In the genomic region with DNA sequence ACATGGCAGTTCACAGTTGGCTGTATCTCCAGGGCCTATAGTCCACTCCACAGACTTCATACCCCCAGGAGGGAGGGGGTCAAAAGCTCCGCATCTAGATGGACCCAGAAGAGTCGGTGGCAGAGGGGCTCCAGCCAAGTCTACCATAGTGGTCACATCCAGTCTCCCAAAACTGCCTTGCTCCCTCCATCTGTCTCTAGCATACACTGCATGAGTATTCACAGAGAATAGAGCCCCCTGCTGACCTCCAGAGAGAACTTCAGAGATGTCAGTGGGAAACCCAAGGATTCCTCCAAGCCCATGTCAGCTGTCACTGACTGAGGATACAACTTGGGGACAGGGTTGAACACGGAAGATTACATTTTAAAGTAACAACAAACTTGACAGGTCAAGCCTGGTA, we compare ENCODE assay signal across 7 mouse cellular contexts. TPM values are rescaled to one million over a fixed set of nuclear protein-coding genes. Genes with fewer than 3 reads are reported as not detected.
A peak's percentile ranks its signal among the peaks of the same experiment; 100 is the strongest.
DNase-seq lines count a peak whose midpoint lies in the region; ATAC-seq lines count a peak whose summit lies in the region.

No protein-coding gene starts in this region.

- H3K4me3 ChIP-seq in intestine, embryonic 14.5 days (ENCODE audit: low read depth, low read length), result no peak overlapping the region
- H3K4me3 ChIP-seq in intestine, embryonic 15.5 days (replicated peaks), result no peak overlapping the region
- H3K4me3 ChIP-seq in embryonic facial prominence, embryonic 14.5 days (ENCODE audit: low read depth, low read length), result no peak overlapping the region

- H3K4me2 ChIP-seq in intestine, embryonic 14.5 days (ENCODE audit: low read length), result no peak overlapping the region
- H3K4me2 ChIP-seq in intestine, embryonic 15.5 days (replicated peaks), result no peak overlapping the region
- no peak overlapping the region for H3K4me2 ChIP-seq in embryonic facial prominence, embryonic 14.5 days (ENCODE audit: low read depth, low read length)

- no peak overlapping the region for H3K27ac ChIP-seq in intestine, embryonic 14.5 days (ENCODE audit: low read depth)
- H3K27ac ChIP-seq in intestine, embryonic 15.5 days, result no peak overlapping the region
- H3K27ac ChIP-seq in embryonic facial prominence, embryonic 14.5 days (replicated peaks; ENCODE audit: low read depth, low read length), result no peak overlapping the region

- DNase-seq in intestine, embryonic 14.5 days (ENCODE audit: low spot score), result no peak
- peak; percentile 48 for DNase-seq in thymus, postnatal 14 days
- DNase-seq in thymus, postnatal 4 days, result no peak
- DNase-seq in embryonic facial prominence, embryonic 14.5 days (ENCODE audit: low spot score), result peak; percentile 54
- no peak for DNase-seq in adrenal gland, postnatal 25 days
- DNase-seq in left cerebral cortex, postnatal 10 days (ENCODE audit: extremely low spot score in 1 of 2, low spot score in 2 of 2), result no peak

- H3K9me3 ChIP-seq in intestine, embryonic 14.5 days (ENCODE audit: control insufficient read depth, low read length), result no peaks in the 10 kb centered on the region
- no peaks in the 10 kb centered on the region for H3K9me3 ChIP-seq in intestine, embryonic 15.5 days
- H3K9me3 ChIP-seq in embryonic facial prominence, embryonic 14.5 days (ENCODE audit: control insufficient read depth, low read length), result no peaks in the 10 kb centered on the region

- H3K9ac ChIP-seq in intestine, embryonic 14.5 days (ENCODE audit: low read length), result no peak overlapping the region
- no peak overlapping the region for H3K9ac ChIP-seq in intestine, embryonic 15.5 days
- H3K9ac ChIP-seq in embryonic facial prominence, embryonic 14.5 days (ENCODE audit: low read depth, low read length), result no peak overlapping the region

- H3K4me1 ChIP-seq in intestine, embryonic 14.5 days (replicated peaks; ENCODE audit: control insufficient read depth, insufficient read depth, low read length), result no peaks in the 10 kb centered on the region
- H3K4me1 ChIP-seq in intestine, embryonic 15.5 days (replicated peaks), result no peaks in the 10 kb centered on the region
- no peaks in the 10 kb centered on the region for H3K4me1 ChIP-seq in embryonic facial prominence, embryonic 14.5 days (ENCODE audit: control insufficient read depth, insufficient read depth, low read length)

- 56% methylated on average over 3 of the region's 3 CpGs for WGBS in intestine, embryonic 14.5 days
- 65% methylated on average over 3 of the region's 3 CpGs for WGBS in intestine, embryonic 15.5 days
- WGBS in embryonic facial prominence, embryonic 14.5 days, result 61% methylated on average over 3 of the region's 3 CpGs

- intact Hi-C loops in left cerebral cortex, postnatal 10 days (cut with DNase I), result loop anchor here (5.0 kb wide), 1 partner anchor 53 kb away; no protein-coding TSS in a partner anchor

- no peaks in the 10 kb centered on the region for H3K36me3 ChIP-seq in intestine, embryonic 14.5 days (ENCODE audit: control insufficient read depth, insufficient read depth, low read length)
- 0 out of 2 replicates have a peak, but pooled peaks cover under 1% of the 10 kb centered on the region for H3K36me3 ChIP-seq in intestine, embryonic 15.5 days
- no peaks in the 10 kb centered on the region for H3K36me3 ChIP-seq in embryonic facial prominence, embryonic 14.5 days (ENCODE audit: control insufficient read depth, insufficient read depth, low read length)

- 0 out of 2 replicates have a peak, but pooled peaks have one; percentile 22 for ATAC-seq in intestine, embryonic 14.5 days (replicated peaks; ENCODE audit: low FRiP score, low TSS enrichment, low read depth)
- no peak for ATAC-seq in intestine, embryonic 15.5 days
- ATAC-seq in embryonic facial prominence, embryonic 14.5 days (ENCODE audit: low read depth), result 0 out of 2 replicates have a peak, but pooled peaks have one; percentile 16

- H3K27me3 ChIP-seq in intestine, embryonic 14.5 days (replicated peaks; ENCODE audit: control insufficient read depth, insufficient read depth, low read length), result no peaks in the 10 kb centered on the region
- H3K27me3 ChIP-seq in intestine, embryonic 15.5 days (replicated peaks), result no peaks in the 10 kb centered on the region
- no peaks in the 10 kb centered on the region for H3K27me3 ChIP-seq in embryonic facial prominence, embryonic 14.5 days (replicated peaks; ENCODE audit: control insufficient read depth, insufficient read depth, low read length)

RNA-seq across cellular contexts. Expression of a gene that starts 10.2 kb away (rescaled TPM):
- 44.4 and 46.9 TPM in 2 replicates for polyA plus RNA-seq in intestine, embryonic 14.5 days (2014; fragmentation: Nextera tagmentation; extraction: Ambion mirVana)
- polyA plus RNA-seq in intestine, embryonic 15.5 days (2015; fragmentation: Nextera tagmentation; extraction: Ambion mirVana), result 43.4 and 46.7 TPM in 2 replicates
- polyA plus RNA-seq in embryonic facial prominence, embryonic 14.5 days (2014; fragmentation: Nextera tagmentation; extraction: Ambion mirVana), result 45.4 and 55.1 TPM in 2 replicates
- 53.5 and 65.9 TPM in 2 replicates for total RNA-seq in adrenal gland, postnatal 25 days (2021)
- total RNA-seq in left cerebral cortex, postnatal 10 days (2021), result 10 to 100 TPM; 74.0 to 75.8 TPM

RNA-seq across cellular contexts. Expression of a gene that starts 22.7 kb away (rescaled TPM):
- 21.3 and 21.4 TPM in 2 replicates for polyA plus RNA-seq in intestine, embryonic 14.5 days (2014; fragmentation: Nextera tagmentation; extraction: Ambion mirVana)
- polyA plus RNA-seq in intestine, embryonic 15.5 days (2015; fragmentation: Nextera tagmentation; extraction: Ambion mirVana), result 23.2 and 23.6 TPM in 2 replicates
- polyA plus RNA-seq in embryonic facial prominence, embryonic 14.5 days (2014; fragmentation: Nextera tagmentation; extraction: Ambion mirVana), result 25.0 and 27.1 TPM in 2 replicates
- 51.9 and 53.1 TPM in 2 replicates for total RNA-seq in adrenal gland, postnatal 25 days (2021)
- 10 to 100 TPM; 85.6 to 88.0 TPM for total RNA-seq in left cerebral cortex, postnatal 10 days (2021)

RNA-seq across cellular contexts. Expression of a gene that starts 23.1 kb away (rescaled TPM):
- 10.8 and 12.9 TPM in 2 replicates for polyA plus RNA-seq in intestine, embryonic 14.5 days (2014; fragmentation: Nextera tagmentation; extraction: Ambion mirVana)
- 15.4 and 21.1 TPM in 2 replicates for polyA plus RNA-seq in intestine, embryonic 15.5 days (2015; fragmentation: Nextera tagmentation; extraction: Ambion mirVana)
- polyA plus RNA-seq in embryonic facial prominence, embryonic 14.5 days (2014; fragmentation: Nextera tagmentation; extraction: Ambion mirVana), result 1,018 and 1,489 TPM in 2 replicates
- 4.1 and 4.4 TPM in 2 replicates for total RNA-seq in adrenal gland, postnatal 25 days (2021)
- 1 to 10 TPM in 1 of 2 experiments, not detected in 1; 1.2 TPM for total RNA-seq in left cerebral cortex, postnatal 10 days (2021)

RNA-seq across cellular contexts. Expression of a gene that starts 47.3 kb away (rescaled TPM):
- 16.8 and 18.5 TPM in 2 replicates for polyA plus RNA-seq in intestine, embryonic 14.5 days (2014; fragmentation: Nextera tagmentation; extraction: Ambion mirVana)
- 24.7 and 27.5 TPM in 2 replicates for polyA plus RNA-seq in intestine, embryonic 15.5 days (2015; fragmentation: Nextera tagmentation; extraction: Ambion mirVana)
- 14.0 and 17.2 TPM in 2 replicates for polyA plus RNA-seq in embryonic facial prominence, embryonic 14.5 days (2014; fragmentation: Nextera tagmentation; extraction: Ambion mirVana)
- 14.7 and 15.2 TPM in 2 replicates for total RNA-seq in adrenal gland, postnatal 25 days (2021)
- total RNA-seq in left cerebral cortex, postnatal 10 days (2021), result 10 to 100 TPM; 16.6 to 18.4 TPM

RNA-seq across cellular contexts. Expression of a gene that starts 47.3 kb away (rescaled TPM):
- 12.9 and 14.4 TPM in 2 replicates for polyA plus RNA-seq in intestine, embryonic 14.5 days (2014; fragmentation: Nextera tagmentation; extraction: Ambion mirVana)
- 13.8 and 16.0 TPM in 2 replicates for polyA plus RNA-seq in intestine, embryonic 15.5 days (2015; fragmentation: Nextera tagmentation; extraction: Ambion mirVana)
- 12.5 and 15.9 TPM in 2 replicates for polyA plus RNA-seq in embryonic facial prominence, embryonic 14.5 days (2014; fragmentation: Nextera tagmentation; extraction: Ambion mirVana)
- 8.3 and 12.9 TPM in 2 replicates for total RNA-seq in adrenal gland, postnatal 25 days (2021)
- 1 to 10 TPM; 6.0 to 6.1 TPM for total RNA-seq in left cerebral cortex, postnatal 10 days (2021)

Comparison
In these comparisons a context has a peak if more than half of its experiments do, and no peak if none do; other contexts are left out.
1. DNase-seq: peak in thymus, postnatal 14 days (single experiment) and embryonic facial prominence, embryonic 14.5 days (single experiment); none in intestine, embryonic 14.5 days (single experiment), thymus, postnatal 4 days (single experiment), adrenal gland, postnatal 25 days (single experiment) and left cerebral cortex, postnatal 10 days (0 of 2).
2. RNA of a gene that starts 23.1 kb away (polyA plus RNA-seq): 1,018 to 1,489 TPM in embryonic facial prominence, embryonic 14.5 days; 15.4 to 21.1 TPM in intestine, embryonic 15.5 days and 10.8 to 12.9 TPM in intestine, embryonic 14.5 days; every median in the first group is over 10 times any median in the second.